Mouse (Mus musculus) kidney, adult 18-20 months (tissue): ENCODE results near the gene Ddah1.

Experiments
- DNase-seq: peaks from one replicate; pipeline ENCODE4 v3.0.0; 2021

Gene Ddah1

GRCm38 (mm10) chr3:145820938-145821337 lies 62.5 kb downstream of the Ddah1 start:
- no peak for DNase-seq

- no peak for DNase-seq
These were observed 63.7 kb downstream of the Ddah1 start for GRCm38 (mm10) chr3:145822201-145822600.

GRCm38 (mm10) chr3:145823661-145824060 lies 65.2 kb downstream of the Ddah1 start:
- no peak for DNase-seq

- peak; percentile 67 for DNase-seq
These were observed 67.1 kb downstream of the Ddah1 start for GRCm38 (mm10) chr3:145825416-145826055.

- DNase-seq: peak; percentile 76
These were observed 68.9 kb downstream of the Ddah1 start for GRCm38 (mm10) chr3:145827191-145828045.

GRCm38 (mm10) chr3:145828906-145829305 lies 70.4 kb downstream of the Ddah1 start:
- DNase-seq: no peak

GRCm38 (mm10) chr3:145833948-145834538 lies 75.6 kb downstream of the Ddah1 start:
- DNase-seq: no peak

- DNase-seq: no peak
These were observed 79.8 kb downstream of the Ddah1 start for GRCm38 (mm10) chr3:145838281-145838680.

- no peak for DNase-seq
These were observed 83.7 kb downstream of the Ddah1 start for GRCm38 (mm10) chr3:145841961-145842710.

- DNase-seq: peak; percentile 55
These were observed 85.4 kb downstream of the Ddah1 start for GRCm38 (mm10) chr3:145843836-145844235.

GRCm38 (mm10) chr3:145844891-145845290 lies 86.4 kb downstream of the Ddah1 start:
- no peak for DNase-seq

GRCm38 (mm10) chr3:145846255-145846654 lies 87.8 kb downstream of the Ddah1 start:
- no peak for DNase-seq

GRCm38 (mm10) chr3:145852041-145852440 lies 93.6 kb downstream of the Ddah1 start:
- no peak for DNase-seq

GRCm38 (mm10) chr3:145852800-145853199 lies 94.3 kb downstream of the Ddah1 start:
- DNase-seq: no peak

GRCm38 (mm10) chr3:145853713-145854112 lies 95.2 kb downstream of the Ddah1 start:
- DNase-seq: no peak

GRCm38 (mm10) chr3:145854427-145854826 lies 96.0 kb downstream of the Ddah1 start:
- no peak for DNase-seq

GRCm38 (mm10) chr3:145855299-145855698 lies 96.8 kb downstream of the Ddah1 start:
- DNase-seq: no peak

- DNase-seq: no peak
These were observed 99.9 kb downstream of the Ddah1 start for GRCm38 (mm10) chr3:145858388-145858787.

- no peak for DNase-seq
These were observed 104.0 kb downstream of the Ddah1 start for GRCm38 (mm10) chr3:145862521-145862920.

GRCm38 (mm10) chr3:145864033-145864712 lies 105.7 kb downstream of the Ddah1 start:
- DNase-seq: no peak

GRCm38 (mm10) chr3:145864713-145865233 lies 106.3 kb downstream of the Ddah1 start:
- DNase-seq: no peak

GRCm38 (mm10) chr3:145872680-145873079 lies 114.2 kb downstream of the Ddah1 start:
- DNase-seq: no peak
